Mouse (Mus musculus): Measurements from ENCODE around the gene Slc25a44. TPM values are rescaled to one million over a fixed set of nuclear protein-coding genes. Genes with fewer than 3 reads are reported as not detected.

Slc25a44 gene
- polyA plus RNA-seq, 1 experiment from 2014 or later, result 19.4 TPM

Small RNAs within 50 kb of the gene (microRNA-seq; reads per million reads assigned to microRNA genes)
- not detected for gene Mir7011

Other genes starting within 250 kb of the Slc25a44 start
- 2.2 and 3.7 TPM in 2 replicates for gene Rhbg, start 170.4 kb downstream of the Slc25a44 start, polyA plus RNA-seq (2014; fragmentation: Nextera tagmentation; extraction: Ambion mirVana)
- 0.79 TPM in 1 of 2 replicates, not detected in the other for gene Gm38392, start 137.9 kb downstream of the Slc25a44 start, polyA plus RNA-seq (2014; fragmentation: Nextera tagmentation; extraction: Ambion mirVana)
- 15.4 and 20.0 TPM in 2 replicates for gene Tsacc, start 128.1 kb downstream of the Slc25a44 start, polyA plus RNA-seq (2014; fragmentation: Nextera tagmentation; extraction: Ambion mirVana)
- gene Cct3, start 128.0 kb downstream of the Slc25a44 start, polyA plus RNA-seq (2014; fragmentation: Nextera tagmentation; extraction: Ambion mirVana), result 603 and 679 TPM in 2 replicates
- 114 and 138 TPM in 2 replicates for gene Glmp, start 100.1 kb downstream of the Slc25a44 start, polyA plus RNA-seq (2014; fragmentation: Nextera tagmentation; extraction: Ambion mirVana)
- 3.4 and 5.5 TPM in 2 replicates for gene Tmem79, start 89.0 kb downstream of the Slc25a44 start, polyA plus RNA-seq (2014; fragmentation: Nextera tagmentation; extraction: Ambion mirVana)
- 36.5 and 47.4 TPM in 2 replicates for gene Smg5, start 88.9 kb downstream of the Slc25a44 start, polyA plus RNA-seq (2014; fragmentation: Nextera tagmentation; extraction: Ambion mirVana)
- gene Paqr6, start 60.6 kb downstream of the Slc25a44 start, polyA plus RNA-seq (2014; fragmentation: Nextera tagmentation; extraction: Ambion mirVana), result 7.9 and 8.5 TPM in 2 replicates
- gene Bglap3, start 52.4 kb downstream of the Slc25a44 start, polyA plus RNA-seq (2014; fragmentation: Nextera tagmentation; extraction: Ambion mirVana), result 0.28 TPM in 1 of 2 replicates, not detected in the other
- not detected in 2 replicates for gene Bglap2, start 46.4 kb downstream of the Slc25a44 start, polyA plus RNA-seq (2014; fragmentation: Nextera tagmentation; extraction: Ambion mirVana)
- 0.57 TPM in 1 of 2 replicates, not detected in the other for gene Bglap, start 40.7 kb downstream of the Slc25a44 start, polyA plus RNA-seq (2014; fragmentation: Nextera tagmentation; extraction: Ambion mirVana)
- 169 and 181 TPM in 2 replicates for gene Pmf1, start 14.8 kb downstream of the Slc25a44 start, polyA plus RNA-seq (2014; fragmentation: Nextera tagmentation; extraction: Ambion mirVana)
- 5.7 and 10.0 TPM in 2 replicates for gene Sema4a, start 36.0 kb upstream of the Slc25a44 start, polyA plus RNA-seq (2014; fragmentation: Nextera tagmentation; extraction: Ambion mirVana)
- gene Lmna, start 84.8 kb upstream of the Slc25a44 start, polyA plus RNA-seq (2014; fragmentation: Nextera tagmentation; extraction: Ambion mirVana), result 41.6 and 55.7 TPM in 2 replicates
- gene Mex3a, start 107.3 kb upstream of the Slc25a44 start, polyA plus RNA-seq (2014; fragmentation: Nextera tagmentation; extraction: Ambion mirVana), result 31.6 and 32.2 TPM in 2 replicates
- gene Rab25, start 123.2 kb upstream of the Slc25a44 start, polyA plus RNA-seq (2014; fragmentation: Nextera tagmentation; extraction: Ambion mirVana), result 14.2 and 16.7 TPM in 2 replicates
- gene Lamtor2, start 127.9 kb upstream of the Slc25a44 start, polyA plus RNA-seq (2014; fragmentation: Nextera tagmentation; extraction: Ambion mirVana), result 81.7 and 165 TPM in 2 replicates
- gene Ubqln4, start 128.6 kb upstream of the Slc25a44 start, polyA plus RNA-seq (2014; fragmentation: Nextera tagmentation; extraction: Ambion mirVana), result 51.4 and 73.4 TPM in 2 replicates
- gene Ssr2, start 150.7 kb upstream of the Slc25a44 start, polyA plus RNA-seq (2014; fragmentation: Nextera tagmentation; extraction: Ambion mirVana), result 260 and 303 TPM in 2 replicates
- 110 and 127 TPM in 2 replicates for gene Arhgef2, start 180.8 kb upstream of the Slc25a44 start, polyA plus RNA-seq (2014; fragmentation: Nextera tagmentation; extraction: Ambion mirVana)
- gene Rxfp4, start 228.0 kb upstream of the Slc25a44 start, polyA plus RNA-seq (2014; fragmentation: Nextera tagmentation; extraction: Ambion mirVana), result not detected in 2 replicates